Mouse (Mus musculus) CH12.LX (cell line): Measurements from ENCODE around the gene Itpk1.

Source experiments
- CHD2 ChIP-seq: IDR thresholded peaks from 2 replicates; pipeline ENCODE4 v1.6.1; 2011; ENCODE audit warnings: low read length, improper control_type of control experiment
- CTCF ChIP-seq, 2 experiments: IDR thresholded peaks in 1 of 2; conservative IDR thresholded peaks in 1 of 2; 2 replicates each; pipeline ENCODE4 v1.5.1; 2011 to 2012; ENCODE audit warnings: low read depth in 2 of 2, low read length in 2 of 2, improper control_type of control experiment in 1 of 2, inconsistent platforms in 1 of 2, mild to moderate bottlenecking in 1 of 2, moderate library complexity in 1 of 2
- E2F4 ChIP-seq: IDR thresholded peaks from 2 replicates; pipeline ENCODE4 v1.6.1; 2011; ENCODE audit warnings: low read depth, low read length, improper control_type of control experiment; ENCODE audit not compliant: insufficient replicate concordance
- EP300 ChIP-seq: IDR thresholded peaks from 2 replicates; pipeline ENCODE4 v1.6.1; 2011; ENCODE audit warnings: low read length, improper control_type of control experiment
- HCFC1 ChIP-seq: IDR thresholded peaks from 2 replicates; pipeline ENCODE4 v1.6.1; 2012; ENCODE audit warnings: low read depth, mild to moderate bottlenecking, inconsistent platforms, low read length, improper control_type of control experiment
- JUND ChIP-seq: conservative IDR thresholded peaks from 2 replicates; pipeline ENCODE4 v1.6.1; 2011; ENCODE audit warnings: low read depth, low read length, improper control_type of control experiment
- POLR2A ChIP-seq: IDR thresholded peaks from 2 replicates; pipeline ENCODE4 v1.6.1; 2011; ENCODE audit warnings: low read depth, mild to moderate bottlenecking, improper control_type of control experiment, low read length
- POLR2AphosphoS2 ChIP-seq: IDR thresholded peaks from 2 replicates; pipeline ENCODE4 v1.6.1; 2011; ENCODE audit warnings: low read depth, low read length, improper control_type of control experiment
- TBP ChIP-seq: conservative IDR thresholded peaks from 2 replicates; pipeline ENCODE4 v1.6.1; 2011; ENCODE audit warnings: low read depth, low read length, improper control_type of control experiment
- USF1 ChIP-seq: IDR thresholded peaks from 2 replicates; pipeline ENCODE4 v1.6.1; 2014; ENCODE audit warnings: low read depth, mild to moderate bottlenecking, inconsistent platforms, low read length, improper control_type of control experiment
- ZMIZ1 ChIP-seq: IDR thresholded peaks from 2 replicates; pipeline ENCODE4 v1.6.1; 2012; ENCODE audit warnings: low read depth, mild to moderate bottlenecking, inconsistent platforms, low read length, improper control_type of control experiment

DNA sequence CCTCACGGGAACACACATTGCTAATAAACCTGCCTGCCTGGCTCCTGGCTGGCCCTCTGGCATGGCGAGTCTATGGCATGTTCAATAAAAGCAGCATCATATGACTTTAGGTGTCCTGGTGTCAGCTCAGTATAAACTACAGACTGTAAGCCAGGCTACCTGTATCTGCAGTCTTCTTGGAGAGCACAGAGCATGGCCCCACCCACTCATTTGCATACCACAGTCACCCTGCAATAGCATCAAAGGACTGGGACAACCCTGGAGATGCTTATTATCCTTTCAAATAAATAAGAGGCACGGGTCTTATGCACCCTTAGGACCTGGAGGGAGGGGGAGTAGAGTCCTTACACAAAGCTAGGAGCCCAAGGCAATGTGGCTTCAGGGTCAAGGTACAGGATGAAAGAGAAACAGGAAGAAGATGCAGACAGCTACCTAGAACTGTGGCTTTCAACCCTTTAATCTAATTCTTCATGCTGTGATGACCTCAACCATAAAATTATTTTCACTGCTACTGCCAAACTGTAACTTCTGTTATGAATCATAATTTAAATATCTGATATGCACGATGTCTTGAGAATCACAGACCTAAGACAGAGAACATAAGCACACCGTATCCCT is 123.0 kb downstream of the Itpk1 start:
- no peak for TF ChIP-seq ZMIZ1
- no peak for TF ChIP-seq CTCF (conservative IDR thresholded peaks at IDR 0.05 in 1 of 2, IDR thresholded peaks at IDR 0.05 in 1 of 2; ENCODE audit: low read depth in 2 of 2, low read length in 2 of 2)
- TF ChIP-seq HCFC1 = no peak
- TF ChIP-seq JUND = no peak
- no peak for TF ChIP-seq POLR2A
- no peak for TF ChIP-seq CHD2
- TF ChIP-seq POLR2AphosphoS2 = no peak
- TF ChIP-seq EP300 = no peak
- TF ChIP-seq USF1 = no peak
- no peak for TF ChIP-seq TBP
- no peak for TF ChIP-seq E2F4
